Mouse (Mus musculus): Measurements from ENCODE around the gene Polr1c.

DNA sequence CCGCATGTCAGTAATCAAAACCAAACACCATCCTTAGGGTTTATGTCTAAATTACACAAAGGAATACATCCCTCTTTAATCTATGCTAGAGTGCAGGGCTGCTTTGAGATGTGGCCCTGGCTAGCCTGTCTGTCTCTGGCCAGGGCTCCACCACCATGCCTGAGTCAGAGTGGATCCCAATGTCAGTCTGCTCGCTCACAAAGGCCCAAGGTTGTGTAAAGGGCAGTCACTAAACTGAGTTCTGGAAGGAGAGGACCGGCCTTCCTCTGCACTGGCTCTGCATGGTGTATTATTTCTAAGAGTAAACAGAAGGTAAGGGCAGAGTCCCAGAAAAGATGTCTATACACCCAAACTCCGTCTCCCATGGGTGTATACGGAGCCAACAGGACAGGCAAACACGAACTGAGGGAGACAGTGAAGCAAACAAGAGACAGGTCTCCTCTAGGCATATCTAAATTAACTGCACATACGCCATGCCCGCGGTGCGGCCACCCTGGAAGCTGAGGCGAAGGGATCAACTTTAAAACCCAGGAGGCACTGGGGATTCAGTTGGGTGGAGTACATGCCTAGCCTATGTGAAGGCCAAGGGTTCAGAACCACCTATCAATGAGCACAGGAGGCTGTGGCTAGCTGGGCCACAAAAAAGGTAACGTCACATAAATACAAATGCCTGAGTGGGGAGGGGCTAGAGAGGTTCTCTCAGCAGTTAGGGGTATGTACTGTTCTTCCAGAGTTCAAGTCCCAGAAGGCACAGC lies 30.3 kb upstream of the Polr1c start:
- TF ChIP-seq CTCF (IDR thresholded peaks at IDR 0.05; ENCODE audit: control insufficient read depth, insufficient read depth, insufficient read length) (no peak), USF1 (IDR thresholded peaks at IDR 0.05; ENCODE audit: low read depth) (no peak)

All from C2C12 (cell line).